Mouse (Mus musculus) limb, embryonic 13.5 days (tissue): ENCODE measurements around the gene Prps1. TPM values are rescaled to one million over a fixed set of nuclear protein-coding genes. Genes with fewer than 3 reads are reported as not detected.

Experiments used
- ATAC-seq: fragments of 200-750 bp; cut with Nextera tagmentation; 2 replicates; pipeline ENCODE4 v1.8.0; 2017; ENCODE audit warnings: low read depth, moderate number of reproducible peaks, moderate TSS enrichment; ENCODE audit not compliant: low FRiP score
- H3K27ac ChIP-seq: fragments of 300-500 bp; sonication (generic); 2 replicates; pipeline ENCODE4 v1.5.1; 2015; ENCODE audit warnings: inconsistent platforms, mild to moderate bottlenecking, moderate library complexity
- H3K27me3 ChIP-seq: fragments of 300-500 bp; sonication (generic); 2 replicates; pipeline ENCODE4 v1.6.1; 2015; ENCODE audit warnings: mild to moderate bottlenecking, inconsistent platforms
- H3K36me3 ChIP-seq: fragments of 300-500 bp; sonication (generic); 2 replicates; pipeline ENCODE4 v1.6.1; 2015; ENCODE audit warnings: inconsistent platforms, mild to moderate bottlenecking, moderate library complexity
- H3K4me1 ChIP-seq: fragments of 300-500 bp; sonication (generic); 2 replicates; pipeline ENCODE4 v1.6.1; 2015; ENCODE audit warnings: inconsistent platforms
- H3K4me2 ChIP-seq: fragments of 300-500 bp; sonication (generic); replicated peaks from 2 replicates; pipeline ENCODE4 v1.6.1; 2015; ENCODE audit warnings: inconsistent platforms, mild to moderate bottlenecking, moderate library complexity
- H3K4me3 ChIP-seq: fragments of 300-500 bp; sonication (generic); 2 replicates; pipeline ENCODE4 v1.5.1; 2015; ENCODE audit warnings: moderate library complexity, mild to moderate bottlenecking, inconsistent platforms
- H3K9ac ChIP-seq: fragments of 300-500 bp; sonication (generic); 2 replicates; pipeline ENCODE4 v1.6.1; 2015; ENCODE audit warnings: mild to moderate bottlenecking, inconsistent platforms
- H3K9me3 ChIP-seq: fragments of 300-500 bp; sonication (generic); 2 replicates; pipeline ENCODE4 v1.6.1; 2016; ENCODE audit warnings: inconsistent platforms
- WGBS: fragments of 180-500 bp; shearing (Covaris S2); methylation state at CpG from one replicate; pipeline ENCODE4 v1.1.7; 2015; 5-methylcytosine and 5-hydroxymethylcytosine counted together
- polyA plus RNA-seq: library from polyadenylated mRNA; unstranded; fragments of >200 nt; fragmentation: Nextera tagmentation; extraction: Ambion mirVana; gene quantifications from 2 replicates; pipeline ENCODE4 v1.2.1, GENCODE M21; 2015

The Prps1 gene
- polyA plus RNA-seq, 1 experiment from 2014 or later, result 57.1 TPM

DNA sequence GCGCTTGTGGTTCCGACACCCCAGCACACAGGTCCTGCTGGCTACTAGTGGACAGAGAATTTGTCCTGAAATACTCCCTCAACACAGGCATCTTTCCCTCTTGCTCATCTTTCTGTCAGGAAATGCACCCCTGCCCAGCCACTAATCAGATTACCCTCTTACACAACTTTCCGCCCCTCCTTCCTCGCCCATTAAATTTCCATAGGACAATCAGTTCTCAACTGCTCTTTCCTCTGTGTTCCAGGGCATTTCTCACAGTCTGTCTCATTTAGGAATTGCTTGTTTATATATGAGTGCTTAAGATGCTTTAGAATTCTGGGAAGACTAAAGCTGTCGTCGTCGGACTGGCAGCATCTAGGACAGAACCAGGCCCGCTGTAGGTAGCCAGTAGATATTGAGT is 61.9 kb downstream of the Prps1 start:
- WGBS, result 92% methylated on average over 8 of the region's 8 CpGs
- H3K4me3 ChIP-seq, result no peak overlapping the region
- no peak overlapping the region for H3K9ac ChIP-seq
- no peak overlapping the region for H3K27ac ChIP-seq
- H3K36me3 ChIP-seq, result no peaks in the 10 kb centered on the region
- H3K4me1 ChIP-seq, result peaks cover 11% of the 10 kb centered on the region; the same call in 1 of the 2 replicates
- H3K9me3 ChIP-seq, result no peaks in the 10 kb centered on the region
- no peak overlapping the region for H3K4me2 ChIP-seq
- no peak for ATAC-seq
- peaks cover 42% of the 10 kb centered on the region for H3K27me3 ChIP-seq

GRCm38 (mm10) chrX:140520146-140521102 is 64.0 kb downstream of the Prps1 start:
- ATAC-seq, result peak; percentile 95
- Histone ChIP-seq H3K27me3 (peaks cover 29% of the 10 kb centered on the region), H3K4me1 (peaks cover 11% of the 10 kb centered on the region; the same call in 1 of the 2 replicates), H3K4me2 (peak overlapping the region; percentile 55), H3K9ac (no peak overlapping the region), H3K27ac (peak overlapping the region; percentile 52), H3K4me3 (peak overlapping the region; percentile 17), H3K36me3 (no peaks in the 10 kb centered on the region), H3K9me3 (no peaks in the 10 kb centered on the region)
- 25% methylated on average over 25 of the region's 25 CpGs for WGBS

DNA sequence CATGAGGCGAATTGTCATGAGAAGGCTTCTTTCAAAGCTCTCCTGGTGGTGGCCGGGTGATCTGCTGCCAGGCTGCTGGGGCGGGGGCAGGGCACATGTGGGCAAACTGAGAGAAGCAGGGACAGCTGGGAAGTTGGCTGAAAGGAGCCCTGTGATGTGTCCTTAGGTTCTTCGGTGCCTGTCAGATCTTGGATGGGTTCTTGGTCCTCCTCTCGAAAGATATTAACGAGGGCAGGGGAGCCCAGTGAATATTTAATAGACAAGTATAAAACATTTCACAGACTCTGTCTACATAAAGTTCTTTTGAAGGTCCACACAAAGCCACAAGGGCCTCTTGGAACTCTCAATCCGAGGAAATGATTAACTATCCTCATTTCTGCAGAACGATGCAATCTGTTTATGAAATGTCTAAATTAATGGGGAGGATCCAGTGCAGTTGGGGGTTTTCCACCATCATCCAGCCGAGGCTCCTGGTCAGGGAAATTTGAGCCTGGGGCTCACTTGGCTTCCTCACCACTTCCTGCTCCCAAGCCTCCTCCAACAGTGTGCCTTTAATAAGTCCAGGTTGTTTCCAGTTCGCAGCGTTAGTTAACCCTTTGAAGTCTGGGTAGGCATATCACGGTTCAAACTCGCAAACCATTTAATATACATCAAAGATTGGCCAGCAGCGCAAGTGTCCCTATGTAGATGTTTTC is 65.8 kb downstream of the Prps1 start:
- Histone ChIP-seq H3K4me2 (no peak overlapping the region), H3K36me3 (no peaks in the 10 kb centered on the region), H3K27me3 (peaks cover 34% of the 10 kb centered on the region), H3K4me1 (peaks cover 11% of the 10 kb centered on the region; the same call in 1 of the 2 replicates), H3K4me3 (no peak overlapping the region), H3K9ac (no peak overlapping the region), H3K27ac (no peak overlapping the region), H3K9me3 (no peaks in the 10 kb centered on the region)
- WGBS, result 36% methylated on average over 14 of the region's 14 CpGs
- ATAC-seq, result no peak

DNA sequence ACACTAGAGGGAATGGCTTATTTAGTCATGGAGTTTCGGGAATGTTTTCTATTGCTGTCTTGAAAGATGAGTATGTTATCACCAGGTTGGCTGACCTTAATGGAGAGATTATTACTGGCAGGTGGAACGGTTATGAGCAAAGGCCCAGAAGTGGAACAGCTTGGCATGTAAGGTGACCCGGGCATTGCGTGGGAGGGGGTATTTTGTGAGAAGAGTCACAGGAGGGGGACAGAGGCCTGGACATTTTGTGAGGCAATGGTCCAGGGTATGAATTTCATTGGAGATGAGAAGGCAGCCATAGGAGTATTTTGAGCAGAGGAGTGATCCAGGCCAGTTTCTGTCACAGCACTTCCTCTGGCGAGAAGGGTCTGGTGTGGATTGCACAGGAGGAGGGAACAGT is 67.8 kb downstream of the Prps1 start:
- Histone ChIP-seq H3K27me3 (peaks cover 30% of the 10 kb centered on the region), H3K4me1 (peaks cover 12% of the 10 kb centered on the region; the same call in 1 of the 2 replicates), H3K9ac (no peak overlapping the region), H3K9me3 (no peaks in the 10 kb centered on the region), H3K27ac (no peak overlapping the region), H3K4me2 (no peak overlapping the region), H3K4me3 (no peak overlapping the region), H3K36me3 (no peaks in the 10 kb centered on the region)
- WGBS, result 87% methylated on average over 5 of the region's 5 CpGs
- no peak for ATAC-seq

Other genes with a start within 250 kb of the Prps1 start
- gene Frmpd3, start 114.3 kb upstream of the Prps1 start, polyA plus RNA-seq, result 0.27 and 0.32 TPM in 2 replicates
- 109 and 114 TPM in 2 replicates for gene Tsc22d3, start 144.0 kb downstream of the Prps1 start, polyA plus RNA-seq
- gene Mid2, start 208.0 kb downstream of the Prps1 start, polyA plus RNA-seq, result 3.0 and 3.2 TPM in 2 replicates